In the genomic region with DNA sequence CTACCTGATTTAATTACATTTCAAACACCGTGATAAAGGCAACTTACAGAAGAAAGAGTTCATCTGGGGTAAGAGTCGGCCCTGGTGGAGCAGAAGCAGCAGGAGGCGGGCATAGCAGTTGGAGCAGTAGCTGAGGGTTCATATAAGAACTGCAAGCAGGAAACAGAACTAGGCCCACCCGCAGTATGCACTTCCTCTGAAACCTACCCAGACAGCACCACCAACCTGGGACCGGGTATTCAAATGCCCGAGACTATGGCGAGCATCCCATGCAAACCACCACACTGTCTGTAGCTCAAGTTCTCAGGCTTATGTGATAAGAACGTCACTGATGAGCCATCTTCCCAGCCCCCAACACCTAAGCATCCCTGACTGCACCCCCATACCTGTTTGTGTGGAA, we compare ENCODE assay signal across 21 mouse cellular contexts. TPM values are rescaled to one million over a fixed set of nuclear protein-coding genes. Genes with fewer than 3 reads are reported as not detected.
DNase-seq lines count a peak whose midpoint lies in the region; ATAC-seq and TF ChIP-seq lines count a peak whose summit lies in the region.
"Had no signal": no experiment of that assay in that cellular context is flagged by ENCODE, and none has a peak within 500 bp of the region (broad histone marks: within the 10 kb centered on the region; RNA-seq: fewer than 3 reads in every experiment).

No protein-coding gene starts in this region.

- H3K36me3 ChIP-seq in midbrain, embryonic 11.5 days (ENCODE audit: control insufficient read depth, insufficient read depth, low read length): no peaks in the 10 kb centered on the region; the same call in 1 of the 2 replicates
- peaks cover 32% of the 10 kb centered on the region for H3K36me3 ChIP-seq in midbrain, embryonic 14.5 days (ENCODE audit: control insufficient read depth, insufficient read depth, low read length)
- peaks cover 16 to 35% of the 10 kb centered on the region in 2 experiments for H3K36me3 ChIP-seq in CH12.LX (replicated peaks in 1 of 2; ENCODE audit: control insufficient read depth in 1 of 2, insufficient read depth in 1 of 2, low read length in 1 of 2)
- peaks cover 34% of the 10 kb centered on the region for H3K36me3 ChIP-seq in midbrain, embryonic 13.5 days

- no peak for TF ChIP-seq EP300 in CH12.LX (IDR thresholded peaks at IDR 0.05; ENCODE audit: low read length)

- no peak overlapping the region for H3K27ac ChIP-seq in midbrain, embryonic 11.5 days (ENCODE audit: low read depth, low read length)
- H3K27ac ChIP-seq in midbrain, embryonic 14.5 days (replicated peaks; ENCODE audit: low read depth, low read length): no peak overlapping the region
- H3K27ac ChIP-seq in CH12.LX (ENCODE audit: insufficient read depth, low read depth): no peak overlapping the region
- H3K27ac ChIP-seq in midbrain, embryonic 13.5 days: no peak overlapping the region
- H3K27ac ChIP-seq: embryonic facial prominence, embryonic 13.5 days; forebrain, embryonic 12.5 days; heart, embryonic 13.5 days; hindbrain, embryonic 12.5 days had no signal

- H3K9me3 ChIP-seq in midbrain, embryonic 11.5 days (ENCODE audit: control insufficient read depth, low read length): no peaks in the 10 kb centered on the region
- no peaks in the 10 kb centered on the region for H3K9me3 ChIP-seq in midbrain, embryonic 14.5 days (ENCODE audit: control insufficient read depth, low read length)
- no peaks in the 10 kb centered on the region for H3K9me3 ChIP-seq in CH12.LX (replicated peaks; ENCODE audit: low read length)
- no peaks in the 10 kb centered on the region for H3K9me3 ChIP-seq in midbrain, embryonic 13.5 days
- H3K9me3 ChIP-seq: embryonic facial prominence, embryonic 13.5 days; forebrain, embryonic 12.5 days; heart, embryonic 13.5 days; hindbrain, embryonic 12.5 days had no signal

- peak; percentile 54 for DNase-seq in midbrain, embryonic 11.5 days (ENCODE audit: low spot score, missing footprints)
- no peak for DNase-seq in midbrain, embryonic 14.5 days
- DNase-seq in CH12.LX (ENCODE audit: extremely low read depth): peak; percentile 40
- no peak for DNase-seq in retina, embryonic 14.5 days (ENCODE audit: low spot score)
- DNase-seq: adrenal gland, adult 8-10 months; cerebellum, adult 11 months; cerebellum, adult 8-10 months; cerebellum, postnatal 14 days; heart, adult 11 months; heart, postnatal 36 days had no signal

- no peak overlapping the region for H3K4me3 ChIP-seq in midbrain, embryonic 11.5 days (ENCODE audit: low read depth, low read length)
- no peak overlapping the region for H3K4me3 ChIP-seq in midbrain, embryonic 14.5 days (replicated peaks; ENCODE audit: low read depth, low read length)
- H3K4me3 ChIP-seq in CH12.LX (replicated peaks in 1 of 3; ENCODE audit: low read depth in 2 of 3, low read length in 2 of 3, poor library complexity in 1 of 3): no peak overlapping the region
- H3K4me3 ChIP-seq in midbrain, embryonic 13.5 days (replicated peaks): no peak overlapping the region
- H3K4me3 ChIP-seq: embryonic facial prominence, embryonic 13.5 days; forebrain, embryonic 12.5 days; heart, embryonic 13.5 days; hindbrain, embryonic 12.5 days had no signal

- in situ Hi-C loops in CH12.LX (cut with MboI; ENCODE audit: low pct_ligation_motif_present, low pct_unique_long_range_greater_than_20kb, low sequenced_read_pairs): no loop called here

- dilution Hi-C loops in CH12.LX (cut with MboI; ENCODE audit: extremely low pct_ligation_motif_present, extremely low pct_unique_long_range_greater_than_20kb, low sequenced_read_pairs): no loop called here

- no peaks in the 10 kb centered on the region; the same call in 1 of the 2 replicates for H3K4me1 ChIP-seq in midbrain, embryonic 11.5 days (ENCODE audit: control insufficient read depth, insufficient read depth, low read length)
- H3K4me1 ChIP-seq in midbrain, embryonic 14.5 days (ENCODE audit: control insufficient read depth, insufficient read depth, low read length): no peaks in the 10 kb centered on the region
- peaks cover 8 to 27% of the 10 kb centered on the region in 2 experiments for H3K4me1 ChIP-seq in CH12.LX (ENCODE audit: control insufficient read depth in 1 of 2, insufficient read depth in 2 of 2)
- H3K4me1 ChIP-seq in midbrain, embryonic 13.5 days (replicated peaks): no peaks in the 10 kb centered on the region
- H3K4me1 ChIP-seq: embryonic facial prominence, embryonic 13.5 days; forebrain, embryonic 12.5 days; heart, embryonic 13.5 days; hindbrain, embryonic 12.5 days had no signal

- TF ChIP-seq POLR2A in CH12.LX (IDR thresholded peaks at IDR 0.05; ENCODE audit: low read depth, low read length): no peak

- WGBS in midbrain, embryonic 11.5 days: 89% methylated on average over 8 of the region's 8 CpGs
- 96% methylated on average over 8 of the region's 8 CpGs for WGBS in midbrain, embryonic 14.5 days
- WGBS in midbrain, embryonic 13.5 days: 94% methylated on average over 8 of the region's 8 CpGs

- ATAC-seq in midbrain, embryonic 11.5 days (ENCODE audit: low FRiP score): no peak
- no peak for ATAC-seq in midbrain, embryonic 14.5 days (ENCODE audit: low FRiP score, low TSS enrichment)
- ATAC-seq in common myeloid progenitor, adult 5-6 weeks (replicated peaks; ENCODE audit: low read depth, poor library complexity, severe bottlenecking): 0 out of 2 replicates have a peak, but pooled peaks have one; percentile 29
- peak; percentile 24; the same call in 1 of the 2 replicates for ATAC-seq in neutrophil, adult 5-6 weeks (ENCODE audit: extremely low read depth, insufficient number of reproducible peaks, low FRiP score, poor library complexity, severe bottlenecking)
- no peak for ATAC-seq in midbrain, embryonic 13.5 days
- ATAC-seq: CD4-positive, CD25-positive, alpha-beta regulatory T cell, adult 4 months; forebrain, embryonic 16.5 days; hindbrain, embryonic 16.5 days; inflammation-experienced regulatory T-cells, adult 6 months had no signal

- H3K9ac ChIP-seq in midbrain, embryonic 11.5 days (ENCODE audit: low read length): no peak overlapping the region
- no peak overlapping the region for H3K9ac ChIP-seq in midbrain, embryonic 14.5 days (replicated peaks; ENCODE audit: low read length)
- no peak overlapping the region for H3K9ac ChIP-seq in CH12.LX (ENCODE audit: insufficient read depth, low read depth)
- H3K9ac ChIP-seq in midbrain, embryonic 13.5 days (replicated peaks): no peak overlapping the region
- H3K9ac ChIP-seq: embryonic facial prominence, embryonic 13.5 days; forebrain, embryonic 12.5 days; heart, embryonic 13.5 days; hindbrain, embryonic 12.5 days had no signal

- H3K27me3 ChIP-seq in midbrain, embryonic 11.5 days (ENCODE audit: control insufficient read depth, insufficient read depth, low read length): no peaks in the 10 kb centered on the region
- no peaks in the 10 kb centered on the region for H3K27me3 ChIP-seq in midbrain, embryonic 14.5 days (ENCODE audit: control insufficient read depth, insufficient read depth, low read length)
- H3K27me3 ChIP-seq in CH12.LX (replicated peaks): no peaks in the 10 kb centered on the region
- H3K27me3 ChIP-seq in midbrain, embryonic 13.5 days: no peaks in the 10 kb centered on the region
- H3K27me3 ChIP-seq: embryonic facial prominence, embryonic 13.5 days; forebrain, embryonic 12.5 days; heart, embryonic 13.5 days; hindbrain, embryonic 12.5 days had no signal

- no peak for TF ChIP-seq CTCF in CH12.LX (conservative IDR thresholded peaks at IDR 0.05 in 1 of 2, IDR thresholded peaks at IDR 0.05 in 1 of 2; ENCODE audit: low read depth in 2 of 2, low read length in 2 of 2)

- TF ChIP-seq RAD21 in CH12.LX (IDR thresholded peaks at IDR 0.05; ENCODE audit: low read depth, low read length): no peak

- no peaks in the 10 kb centered on the region for H3K79me2 ChIP-seq in CH12.LX (replicated peaks; ENCODE audit: control insufficient read depth, extremely low read depth, insufficient read depth, poor library complexity, severe bottlenecking)

- no peak overlapping the region for H3K4me2 ChIP-seq in midbrain, embryonic 11.5 days
- no peak overlapping the region for H3K4me2 ChIP-seq in midbrain, embryonic 14.5 days (ENCODE audit: low read length)
- H3K4me2 ChIP-seq in CH12.LX (ENCODE audit: insufficient read depth, low read depth, poor library complexity, severe bottlenecking): no peak overlapping the region
- H3K4me2 ChIP-seq in midbrain, embryonic 13.5 days (replicated peaks): no peak overlapping the region
- H3K4me2 ChIP-seq: embryonic facial prominence, embryonic 13.5 days; forebrain, embryonic 12.5 days; heart, embryonic 13.5 days; hindbrain, embryonic 12.5 days had no signal

TF ChIP-seq in CH12.LX, 34 proteins besides CTCF, POLR2A, EP300 and RAD21 (continues in another document):
- no peak for TF ChIP-seq E2F4 (IDR thresholded peaks at IDR 0.05; ENCODE audit: insufficient replicate concordance, low read depth, low read length)
- TF ChIP-seq MAFK (IDR thresholded peaks at IDR 0.05; ENCODE audit: insufficient replicate concordance, low read length): no peak
- no peak for TF ChIP-seq RCOR1 (conservative IDR thresholded peaks at IDR 0.05; ENCODE audit: low read depth, low read length)
- no peak for TF ChIP-seq MYC (IDR thresholded peaks at IDR 0.05; ENCODE audit: low read depth, low read length)
- no peak for TF ChIP-seq MEF2A (IDR thresholded peaks at IDR 0.05; ENCODE audit: borderline replicate concordance, low read depth, low read length)
- no peak for TF ChIP-seq CHD1 (IDR thresholded peaks at IDR 0.05; ENCODE audit: low read depth, low read length)
- no peak for TF ChIP-seq MAZ (IDR thresholded peaks at IDR 0.05; ENCODE audit: low read depth, low read length)
- TF ChIP-seq ELF1 (IDR thresholded peaks at IDR 0.05; ENCODE audit: low read depth, low read length): no peak
- TF ChIP-seq SIN3A (IDR thresholded peaks at IDR 0.05; ENCODE audit: low read length): no peak
- no peak for TF ChIP-seq TBP (conservative IDR thresholded peaks at IDR 0.05; ENCODE audit: low read depth, low read length)
- TF ChIP-seq NRF1 (IDR thresholded peaks at IDR 0.05; ENCODE audit: low read depth, low read length): no peak
- TF ChIP-seq JUN (IDR thresholded peaks at IDR 0.05; ENCODE audit: insufficient read depth, low read depth, low read length): no peak
- TF ChIP-seq IRF4 (IDR thresholded peaks at IDR 0.05; ENCODE audit: low read depth, low read length): no peak
- TF ChIP-seq HCFC1 (IDR thresholded peaks at IDR 0.05; ENCODE audit: low read depth, low read length): no peak
- no peak for TF ChIP-seq SMC3 (IDR thresholded peaks at IDR 0.05; ENCODE audit: low read depth, low read length)
- no peak for TF ChIP-seq USF1 (IDR thresholded peaks at IDR 0.05; ENCODE audit: low read depth, low read length)

RNA-seq across cellular contexts. Expression of gene St3gal5, which starts 58.3 kb away (rescaled TPM):
- polyA plus RNA-seq in midbrain, embryonic 11.5 days (2014; fragmentation: Nextera tagmentation; extraction: Ambion mirVana): 33.4 and 40.7 TPM in 2 replicates
- polyA plus RNA-seq in midbrain, embryonic 14.5 days (2014; fragmentation: Nextera tagmentation; extraction: Ambion mirVana): 44.4 and 49.8 TPM in 2 replicates
- total RNA-seq in CH12.LX (2012; rRNA removed) (16.0 and 19.8 TPM in 2 replicates), CH12.LX (2014; rRNA removed) (3.4 and 4.0 TPM in 2 replicates)
- polyA plus RNA-seq in CH12.LX (2012; ENCODE audit: insufficient read length, low read depth): 19.3 and 21.4 TPM in 2 replicates
- 33.8 and 41.8 TPM in 2 replicates for total RNA-seq in common myeloid progenitor, adult 5-6 weeks (2017)
- total RNA-seq in neutrophil, adult 5-6 weeks (2017): 36.4 and 46.4 TPM in 2 replicates
- polyA plus RNA-seq in midbrain, embryonic 13.5 days (2015; fragmentation: Nextera tagmentation; extraction: Ambion mirVana): 40.7 and 42.4 TPM in 2 replicates

Comparison
In these comparisons a context has a peak if more than half of its experiments do, and no peak if none do; other contexts are left out.
1. DNase-seq: peak in midbrain, embryonic 11.5 days (single experiment) and CH12.LX (single experiment); none in midbrain, embryonic 14.5 days (single experiment) and retina, embryonic 14.5 days (single experiment).
2. ATAC-seq: peak in common myeloid progenitor, adult 5-6 weeks (single experiment) and neutrophil, adult 5-6 weeks (single experiment); none in midbrain, embryonic 11.5 days (single experiment), midbrain, embryonic 14.5 days (single experiment) and midbrain, embryonic 13.5 days (single experiment).